Mouse (Mus musculus) bone marrow, adult 2 months (tissue): Measurements from ENCODE around the gene Kif27.

Source experiments
- CTCF ChIP-seq: fragments of 200-500 bp; IDR thresholded peaks from 2 replicates; pipeline ENCODE4 v1.5.1; 2011; ENCODE audit warnings: low read length, control low read depth; ENCODE audit not compliant: control insufficient read depth, insufficient read depth
- POLR2A ChIP-seq: fragments of 200-500 bp; IDR thresholded peaks from 2 replicates; pipeline ENCODE4 v1.6.1; 2011; ENCODE audit warnings: low read depth, mild to moderate bottlenecking, control low read depth, low read length, borderline replicate concordance; ENCODE audit not compliant: control insufficient read depth

- no peak for TF ChIP-seq POLR2A
- TF ChIP-seq CTCF, result no peak
Measured at GRCm38 (mm10) chr13:58373153-58373470, 14.2 kb upstream of the Kif27 start.
